Mouse (Mus musculus) stomach, embryonic 16.5 days (tissue): ENCODE data around the gene Nit2. TPM values are rescaled to one million over a fixed set of nuclear protein-coding genes. Genes with fewer than 3 reads are reported as not detected.

Source experiments
- ATAC-seq: fragments of 200-750 bp; cut with Nextera tagmentation; 2 replicates; pipeline ENCODE4 v1.8.0; 2017; ENCODE audit warnings: moderate number of reproducible peaks, moderate TSS enrichment; ENCODE audit not compliant: insufficient read depth, low FRiP score
- H3K27ac ChIP-seq: fragments of 300-500 bp; sonication (generic); 2 replicates; pipeline ENCODE4 v1.5.1; 2014; ENCODE audit warnings: low read length
- H3K27me3 ChIP-seq: fragments of 300-500 bp; sonication (generic); 2 replicates; pipeline ENCODE4 v1.6.1; 2014; ENCODE audit warnings: low read length, control low read depth, mixed read lengths; ENCODE audit not compliant: control insufficient read depth, insufficient read depth
- H3K36me3 ChIP-seq: fragments of 300-500 bp; sonication (generic); 2 replicates; pipeline ENCODE4 v1.6.1; 2014; ENCODE audit warnings: low read length; ENCODE audit not compliant: control insufficient read depth, insufficient read depth
- H3K4me1 ChIP-seq: fragments of 300-500 bp; sonication (generic); 2 replicates; pipeline ENCODE4 v1.6.1; 2014; ENCODE audit warnings: low read length, control low read depth, mixed read lengths; ENCODE audit not compliant: control insufficient read depth, insufficient read depth
- H3K4me2 ChIP-seq: fragments of 300-500 bp; sonication (generic); 2 replicates; pipeline ENCODE4 v1.6.1; 2014; ENCODE audit warnings: low read depth, low read length, mixed read lengths
- H3K4me3 ChIP-seq: fragments of 300-500 bp; sonication (generic); replicated peaks from 2 replicates; pipeline ENCODE4 v1.5.1; 2014; ENCODE audit warnings: mild to moderate bottlenecking, low read length
- H3K9ac ChIP-seq: fragments of 300-500 bp; sonication (generic); 2 replicates; pipeline ENCODE4 v1.6.1; 2014; ENCODE audit warnings: low read length
- H3K9me3 ChIP-seq: fragments of 300-500 bp; sonication (generic); replicated peaks from 2 replicates; pipeline ENCODE4 v1.6.1; 2016; ENCODE audit warnings: low read length, control low read depth; ENCODE audit not compliant: control insufficient read depth
- WGBS: fragments of 180-500 bp; shearing (Covaris S2); extraction: QIAGEN DNeasy Blood & Tissue Kit; methylation state at CpG from one replicate; pipeline ENCODE4 v1.1.7; 2014; 5-methylcytosine and 5-hydroxymethylcytosine counted together
- polyA plus RNA-seq: library from polyadenylated mRNA; unstranded; fragments of >200 nt; fragmentation: Nextera tagmentation; extraction: Ambion mirVana; gene quantifications from 2 replicates; pipeline ENCODE4 v1.2.1, GENCODE M21; 2015

Gene Nit2
- polyA plus RNA-seq, result 71.8 and 72.8 TPM in 2 replicates

GRCm38 (mm10) chr16:57166611-57167513, at the start of gene Nit2:
Gene Nit2, minus strand, starts transcription at chr16:57167341.
- H3K4me1 ChIP-seq, result peaks cover 7% of the 10 kb centered on the region; the same call in 1 of the 2 replicates
- peak; percentile 98 for ATAC-seq
- peak within 1 kb of the TSS; percentile 89 for H3K27ac ChIP-seq
- H3K9ac ChIP-seq, result peak within 1 kb of the TSS; percentile 91
- H3K36me3 ChIP-seq, result peaks cover 8% of the 10 kb centered on the region; the same call in 1 of the 2 replicates
- H3K4me2 ChIP-seq, result peak within 1 kb of the TSS; percentile 63
- H3K9me3 ChIP-seq, result no peaks in the 10 kb centered on the region
- under 1% methylated on average over 58 of the region's 58 CpGs for WGBS
- H3K27me3 ChIP-seq, result no peaks in the 10 kb centered on the region
- peak within 1 kb of the TSS; percentile 92 for H3K4me3 ChIP-seq

GRCm38 (mm10) chr16:57215957-57216356, 48.8 kb upstream of the Nit2 start:
- Histone ChIP-seq H3K4me1 (no peaks in the 10 kb centered on the region), H3K36me3 (peaks cover 6% of the 10 kb centered on the region; the same call in 1 of the 2 replicates), H3K4me3 (no peak overlapping the region), H3K9ac (no peak overlapping the region), H3K27me3 (no peaks in the 10 kb centered on the region), H3K27ac (no peak overlapping the region; the same call in 1 of the 2 replicates), H3K4me2 (no peak overlapping the region), H3K9me3 (no peaks in the 10 kb centered on the region)
- no peak for ATAC-seq

- Histone ChIP-seq H3K9ac (no peak overlapping the region), H3K4me2 (no peak overlapping the region), H3K4me3 (no peak overlapping the region), H3K36me3 (no peaks in the 10 kb centered on the region), H3K27ac (no peak overlapping the region), H3K9me3 (no peaks in the 10 kb centered on the region), H3K4me1 (no peaks in the 10 kb centered on the region), H3K27me3 (no peaks in the 10 kb centered on the region)
- 93% methylated on average over 2 of the region's 2 CpGs for WGBS
- no peak for ATAC-seq
These were observed 43.9 kb upstream of the Nit2 start for GRCm38 (mm10) chr16:57211037-57211436.

- WGBS, result 82% methylated on average over 2 of the region's 2 CpGs
These were observed 41.2 kb upstream of the Nit2 start for GRCm38 (mm10) chr16:57208342-57208741.

GRCm38 (mm10) chr16:57197281-57197680, 30.1 kb upstream of the Nit2 start:
- Histone ChIP-seq H3K4me2 (no peak overlapping the region), H3K9me3 (no peaks in the 10 kb centered on the region), H3K4me3 (no peak overlapping the region), H3K27me3 (no peaks in the 10 kb centered on the region), H3K4me1 (no peaks in the 10 kb centered on the region), H3K9ac (no peak overlapping the region), H3K27ac (no peak overlapping the region), H3K36me3 (0 out of 2 replicates have a peak, but pooled peaks cover 4% of the 10 kb centered on the region)
- ATAC-seq, result no peak
- WGBS, result 67% methylated on average over 3 of the region's 3 CpGs

More at GRCm38 (mm10) chr16:57208342-57208741, 41.2 kb upstream of the Nit2 start:
- Histone ChIP-seq H3K4me3 (no peak overlapping the region), H3K4me2 (no peak overlapping the region), H3K9me3 (no peaks in the 10 kb centered on the region), H3K27me3 (no peaks in the 10 kb centered on the region), H3K9ac (no peak overlapping the region), H3K27ac (no peak overlapping the region), H3K4me1 (no peaks in the 10 kb centered on the region), H3K36me3 (no peaks in the 10 kb centered on the region)
- ATAC-seq, result no peak

- H3K36me3 ChIP-seq, result 0 out of 2 replicates have a peak, but pooled peaks cover 4% of the 10 kb centered on the region
- H3K27me3 ChIP-seq, result no peaks in the 10 kb centered on the region
- H3K9ac ChIP-seq, result no peak overlapping the region
- WGBS, result 87% methylated on average over 5 of the region's 5 CpGs
- no peaks in the 10 kb centered on the region for H3K4me1 ChIP-seq
- no peaks in the 10 kb centered on the region for H3K9me3 ChIP-seq
- H3K4me3 ChIP-seq, result no peak overlapping the region
- no peak overlapping the region for H3K27ac ChIP-seq
- ATAC-seq, result no peak
- no peak overlapping the region for H3K4me2 ChIP-seq
These were observed 29.4 kb upstream of the Nit2 start for GRCm38 (mm10) chr16:57196590-57196989.

- H3K9me3 ChIP-seq, result no peaks in the 10 kb centered on the region
- H3K27me3 ChIP-seq, result no peaks in the 10 kb centered on the region
- H3K4me2 ChIP-seq, result no peak overlapping the region
- no peak overlapping the region for H3K4me3 ChIP-seq
- 0 out of 2 replicates have a peak, but pooled peaks cover 4% of the 10 kb centered on the region for H3K36me3 ChIP-seq
- no peak for ATAC-seq
- 92% methylated on average over 14 of the region's 14 CpGs for WGBS
- H3K4me1 ChIP-seq, result no peaks in the 10 kb centered on the region
- H3K27ac ChIP-seq, result no peak overlapping the region
- no peak overlapping the region for H3K9ac ChIP-seq
These were observed 24.1 kb upstream of the Nit2 start for GRCm38 (mm10) chr16:57191214-57191613.

GRCm38 (mm10) chr16:57190390-57190789, 23.2 kb upstream of the Nit2 start:
- 89% methylated on average over 8 of the region's 8 CpGs for WGBS
- H3K36me3 ChIP-seq, result peaks cover 8% of the 10 kb centered on the region; the same call in 1 of the 2 replicates
- H3K27ac ChIP-seq, result no peak overlapping the region
- H3K27me3 ChIP-seq, result no peaks in the 10 kb centered on the region
- H3K4me2 ChIP-seq, result no peak overlapping the region
- H3K9ac ChIP-seq, result no peak overlapping the region
- ATAC-seq, result no peak
- H3K9me3 ChIP-seq, result no peaks in the 10 kb centered on the region
- no peak overlapping the region for H3K4me3 ChIP-seq
- no peaks in the 10 kb centered on the region for H3K4me1 ChIP-seq

GRCm38 (mm10) chr16:57189493-57189892, 22.4 kb upstream of the Nit2 start:
- 84% methylated on average over 2 of the region's 2 CpGs for whole genome bisulfite sequencing

More at GRCm38 (mm10) chr16:57189493-57189892, 22.4 kb upstream of the Nit2 start:
- ATAC-seq, result no peak
- H3K27ac ChIP-seq, result no peak overlapping the region
- no peaks in the 10 kb centered on the region for H3K27me3 ChIP-seq
- H3K4me2 ChIP-seq, result no peak overlapping the region
- H3K4me1 ChIP-seq, result no peaks in the 10 kb centered on the region
- no peak overlapping the region for H3K9ac ChIP-seq
- peaks cover 4% of the 10 kb centered on the region; the same call in 1 of the 2 replicates for H3K36me3 ChIP-seq
- H3K9me3 ChIP-seq, result no peaks in the 10 kb centered on the region
- no peak overlapping the region for H3K4me3 ChIP-seq
